Mouse (Mus musculus): ENCODE results near the gene Tescl.

DNA sequence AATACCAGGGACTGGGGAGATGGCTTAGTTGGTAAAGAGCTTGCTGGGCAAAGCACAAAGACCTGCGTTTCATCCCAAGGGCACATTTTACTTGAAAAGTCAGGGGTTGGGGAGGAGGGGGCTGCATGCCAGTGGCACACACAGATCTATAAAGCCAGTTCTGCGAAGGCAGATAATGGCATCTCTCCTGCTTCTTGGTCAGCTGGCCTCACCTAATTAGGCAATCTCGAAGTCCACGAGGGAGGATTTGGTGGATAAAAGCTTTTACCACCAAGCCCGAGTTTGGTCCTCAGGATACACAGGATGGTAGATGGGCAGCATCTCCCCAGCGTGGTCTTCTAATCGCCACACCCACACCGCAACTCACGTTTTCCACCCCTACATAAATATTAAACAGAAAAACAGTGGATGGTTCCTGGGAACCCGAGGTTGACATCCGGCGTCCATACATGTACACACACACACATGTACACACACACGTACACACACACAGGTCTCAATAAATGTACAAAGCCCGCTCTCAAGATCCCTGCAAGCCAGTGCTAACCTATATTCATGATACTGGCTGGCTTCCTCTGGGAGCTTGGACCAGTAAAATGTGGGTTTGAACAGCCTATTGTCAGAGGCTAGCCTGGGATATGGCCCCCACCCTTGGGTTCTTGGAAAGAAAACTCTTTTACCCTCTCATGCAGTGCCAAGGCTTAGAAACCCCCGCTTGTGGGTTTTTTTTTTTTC, 36.2 kb downstream of the Tescl start:
- TF ChIP-seq CTCF (IDR thresholded peaks at IDR 0.05; ENCODE audit: control insufficient read depth, insufficient read depth, insufficient replicate concordance, low read depth, low read length): no peak
- no peak for TF ChIP-seq POLR2A (IDR thresholded peaks at IDR 0.05; ENCODE audit: control insufficient read depth, low read depth, low read length)

All from testis, adult 2 months (tissue).